Mouse (Mus musculus): ENCODE results near the gene Spr.
A peak's percentile ranks its signal among the peaks of the same experiment; 100 is the strongest.
"Not testable (repeated sequence)": the region's sequence is repeated elsewhere in the genome, so short reads cannot be mapped to it uniquely, and the experiment has no call there.

The Spr gene

GRCm38 (mm10) chr6:85137217-85138035, at the start of gene Spr:
Spr (minus strand) TSS chr6:85137766.
- DNase-seq = peak; percentile 77

GRCm38 (mm10) chr6:85186744-85187059, 49.1 kb upstream of the Spr start:
- DNase-seq = no peak

GRCm38 (mm10) chr6:85186033-85186743, 48.6 kb upstream of the Spr start:
- DNase-seq = no peak

- no peak for DNase-seq
Measured at GRCm38 (mm10) chr6:85183951-85184350, 46.4 kb upstream of the Spr start.

GRCm38 (mm10) chr6:85180036-85180435, 42.5 kb upstream of the Spr start:
- no peak for DNase-seq

- DNase-seq = no peak
Measured at GRCm38 (mm10) chr6:85179569-85179968, 42.0 kb upstream of the Spr start.

GRCm38 (mm10) chr6:85165440-85165921, 27.9 kb upstream of the Spr start:
- DNase-seq = no peak

- DNase-seq = peak; percentile 86
Measured at GRCm38 (mm10) chr6:85160201-85160923, 22.8 kb upstream of the Spr start.

- peak; percentile 64 for DNase-seq
Measured at GRCm38 (mm10) chr6:85159092-85159760, 21.7 kb upstream of the Spr start.

- DNase-seq = not testable (repeated sequence)
Measured at GRCm38 (mm10) chr6:85158040-85158804, 20.7 kb upstream of the Spr start.

- DNase-seq = not testable (repeated sequence)
Measured at GRCm38 (mm10) chr6:85156551-85156950, 19.0 kb upstream of the Spr start.

- DNase-seq = peak; percentile 30
Measured at GRCm38 (mm10) chr6:85154861-85155528, 17.4 kb upstream of the Spr start.

GRCm38 (mm10) chr6:85153970-85154540, 16.5 kb upstream of the Spr start:
- DNase-seq = peak; percentile 77

- DNase-seq = no peak
Measured at GRCm38 (mm10) chr6:85150386-85150785, 12.8 kb upstream of the Spr start.

GRCm38 (mm10) chr6:85147636-85148035, 10.1 kb upstream of the Spr start:
- no peak for DNase-seq

GRCm38 (mm10) chr6:85144466-85144865, 6.9 kb upstream of the Spr start:
- no peak for DNase-seq

GRCm38 (mm10) chr6:85141013-85141412, 3.4 kb upstream of the Spr start:
- DNase-seq = not testable (repeated sequence)

- no peak for DNase-seq
Measured at GRCm38 (mm10) chr6:85139534-85139933, 2.0 kb upstream of the Spr start.

- DNase-seq = not testable (repeated sequence)
Measured at GRCm38 (mm10) chr6:85136784-85137183, 782 bp downstream of the Spr start.

GRCm38 (mm10) chr6:85132794-85133193, 4.8 kb downstream of the Spr start:
- peak; percentile 49 for DNase-seq

GRCm38 (mm10) chr6:85132237-85132636, 5.3 kb downstream of the Spr start:
- DNase-seq = not testable (repeated sequence)
